Mouse (Mus musculus): ENCODE measurements at regions not wholly inside any gene's neighbourhood (a gene's known extent, or its start where the extent isn't known, plus 50 kb on each side); places are given as distances from the start of the nearest gene placed in this dataset.

DNA sequence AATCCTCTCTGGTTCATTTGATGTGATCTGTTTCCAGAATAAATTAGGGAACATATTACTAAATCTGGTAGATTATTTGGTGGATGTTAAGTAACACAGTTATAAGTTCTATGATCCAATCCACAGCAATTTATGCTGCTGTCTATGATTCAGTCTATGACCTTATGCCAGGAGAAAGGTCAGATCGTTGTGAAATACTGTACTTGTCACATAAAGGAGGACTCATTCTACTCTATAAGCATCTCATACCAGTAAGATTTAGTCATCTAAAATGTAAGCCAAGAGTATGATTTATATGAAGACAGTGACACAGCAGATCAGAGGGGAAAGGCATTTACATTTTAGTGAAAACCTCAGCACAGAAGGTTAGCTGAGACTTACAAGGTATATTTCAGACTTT lies 1677.5 kb upstream of the Pcdh10 start:
- no peak for DNase-seq

GRCm38 (mm10) chr3:43719768-43720383 lies 1658.3 kb upstream of the Pcdh10 start:
- DNase-seq = peak in 1 of 2 experiments; percentile 1

Measured in adrenal gland, postnatal 36 days (tissue).